Mouse (Mus musculus): ENCODE data around the gene Trp53bp1.

Gene Trp53bp1

GRCm38 (mm10) chr2:121271236-121271927 is at the start of gene Trp53bp1:
Gene Trp53bp1, minus strand, starts transcription at chr2:121271407.
- DNase-seq, result peak; percentile 98

- DNase-seq, result no peak
These were observed 45.1 kb upstream of the Trp53bp1 start for GRCm38 (mm10) chr2:121316278-121316677.

DNA sequence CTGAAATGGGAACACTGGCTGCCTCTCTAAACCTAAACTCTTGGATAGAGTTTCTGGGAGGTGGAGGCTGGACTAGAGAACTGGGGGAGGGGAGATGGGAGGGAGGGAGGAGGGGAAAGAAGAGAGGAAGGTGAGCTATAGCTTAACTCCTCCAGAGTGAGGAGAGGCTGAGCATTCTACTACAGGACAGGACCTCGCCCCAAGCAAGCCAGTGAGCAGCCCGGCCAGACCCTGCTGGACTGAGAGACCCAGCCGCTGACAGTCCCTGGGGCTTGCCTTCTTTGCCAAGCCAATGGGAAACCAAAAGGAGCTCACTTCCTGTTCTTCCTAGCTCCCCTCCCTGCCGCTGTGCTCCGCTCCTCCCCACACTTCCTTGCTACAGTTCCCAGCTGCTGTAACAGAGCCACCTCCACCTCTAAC is 37.8 kb upstream of the Trp53bp1 start:
- DNase-seq, result no peak

GRCm38 (mm10) chr2:121300036-121300435 is 28.8 kb upstream of the Trp53bp1 start:
- no peak for DNase-seq

- no peak for DNase-seq
These were observed 28.3 kb upstream of the Trp53bp1 start for GRCm38 (mm10) chr2:121299471-121299870.

GRCm38 (mm10) chr2:121298131-121298530 is 26.9 kb upstream of the Trp53bp1 start:
- peak; percentile 53 for DNase-seq

GRCm38 (mm10) chr2:121297701-121298100 is 26.5 kb upstream of the Trp53bp1 start:
- DNase-seq, result peak; percentile 17

- peak; percentile 42 for DNase-seq
These were observed 25.6 kb upstream of the Trp53bp1 start for GRCm38 (mm10) chr2:121296754-121297231.

- DNase-seq, result peak; percentile 69
These were observed 24.7 kb upstream of the Trp53bp1 start for GRCm38 (mm10) chr2:121295608-121296571.

DNA sequence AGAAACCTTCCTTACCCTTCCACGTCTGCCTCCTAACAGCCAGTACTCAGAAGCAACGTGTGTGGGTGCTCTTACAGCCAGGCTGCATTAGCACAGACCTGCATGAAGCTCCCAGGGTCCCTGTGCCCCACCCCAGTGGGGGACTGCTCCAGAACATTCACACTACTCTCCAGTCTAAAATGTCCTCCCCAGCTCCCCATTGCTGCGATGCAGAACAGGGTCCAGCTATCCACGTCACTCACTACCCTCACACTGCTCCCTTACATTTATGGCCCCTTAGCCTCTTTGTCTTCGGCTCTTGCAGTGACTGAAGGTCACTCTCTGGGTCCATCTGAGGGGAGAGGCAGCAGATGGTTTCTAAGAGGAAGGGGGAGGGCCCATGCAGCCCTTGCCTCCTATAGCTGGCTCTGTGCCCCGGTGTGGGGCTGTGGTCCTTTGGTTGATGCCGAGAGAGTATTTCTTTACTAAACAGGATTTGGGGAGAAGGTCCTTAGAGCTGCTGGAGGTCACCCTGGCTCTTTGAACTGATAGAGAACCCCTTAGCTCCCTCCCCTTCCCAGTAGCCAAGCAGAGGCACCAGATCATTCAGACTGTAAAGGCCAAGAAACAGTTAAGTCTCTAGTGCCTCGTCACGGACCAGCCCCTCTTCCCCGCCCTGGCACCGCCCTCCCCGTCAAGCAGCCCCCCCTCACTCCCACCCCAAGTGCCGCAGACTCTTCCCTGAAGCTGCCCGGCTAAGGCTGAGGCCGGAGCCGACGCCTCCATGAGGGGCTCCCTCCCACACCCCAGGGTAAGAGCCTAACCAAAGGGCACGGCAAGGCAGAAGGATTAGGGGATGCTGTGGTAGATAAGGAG is 23.8 kb upstream of the Trp53bp1 start:
- peak; percentile 81 for DNase-seq

- no peak for DNase-seq
These were observed 23.0 kb upstream of the Trp53bp1 start for GRCm38 (mm10) chr2:121294182-121294581.

DNA sequence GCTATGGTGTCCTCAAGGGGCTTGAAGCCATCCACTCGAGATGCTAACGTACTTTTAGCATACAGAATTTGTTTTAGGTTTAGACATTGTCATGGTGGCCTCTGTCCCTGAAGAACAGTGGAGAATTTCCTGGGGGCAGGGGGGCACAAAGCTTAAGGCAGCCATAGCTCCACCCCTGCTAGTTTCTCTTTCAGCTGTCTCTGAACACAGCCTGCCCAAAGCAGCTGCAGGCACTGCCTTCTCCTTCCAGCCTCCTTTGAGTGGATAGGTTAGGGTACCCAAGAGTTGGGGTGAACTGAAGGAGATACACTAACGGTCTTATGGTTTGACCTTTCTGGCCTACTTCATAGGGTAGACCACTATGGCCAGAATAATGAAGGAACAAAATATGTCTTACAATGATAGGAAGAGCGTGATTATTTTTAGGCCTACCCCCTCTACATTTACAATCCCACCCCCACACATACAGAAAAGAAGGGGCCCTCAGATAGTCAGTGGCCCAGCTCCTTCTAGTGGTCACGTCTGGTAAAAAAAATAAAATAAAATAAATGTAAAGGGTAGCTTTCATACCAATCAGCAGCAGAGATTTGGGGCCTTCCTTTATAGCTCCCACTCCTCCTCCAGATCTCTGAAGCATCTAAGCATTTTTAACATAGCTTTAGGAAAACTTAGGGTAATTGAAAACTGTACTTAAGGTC is 21.3 kb upstream of the Trp53bp1 start:
- no peak for DNase-seq

- no peak for DNase-seq
These were observed 18.7 kb upstream of the Trp53bp1 start for GRCm38 (mm10) chr2:121289730-121290540.

- peak; percentile 99 for DNase-seq
These were observed 17.9 kb upstream of the Trp53bp1 start, which contains the start of gene Map1a for GRCm38 (mm10) chr2:121288901-121289729. Gene Map1a, plus strand, starts transcription at chr2:121289600.

GRCm38 (mm10) chr2:121287850-121288249 is 16.6 kb upstream of the Trp53bp1 start:
- DNase-seq, result peak; percentile 63

- peak; percentile 78 for DNase-seq
These were observed 815 bp upstream of the Trp53bp1 start for GRCm38 (mm10) chr2:121271928-121272516.

DNA sequence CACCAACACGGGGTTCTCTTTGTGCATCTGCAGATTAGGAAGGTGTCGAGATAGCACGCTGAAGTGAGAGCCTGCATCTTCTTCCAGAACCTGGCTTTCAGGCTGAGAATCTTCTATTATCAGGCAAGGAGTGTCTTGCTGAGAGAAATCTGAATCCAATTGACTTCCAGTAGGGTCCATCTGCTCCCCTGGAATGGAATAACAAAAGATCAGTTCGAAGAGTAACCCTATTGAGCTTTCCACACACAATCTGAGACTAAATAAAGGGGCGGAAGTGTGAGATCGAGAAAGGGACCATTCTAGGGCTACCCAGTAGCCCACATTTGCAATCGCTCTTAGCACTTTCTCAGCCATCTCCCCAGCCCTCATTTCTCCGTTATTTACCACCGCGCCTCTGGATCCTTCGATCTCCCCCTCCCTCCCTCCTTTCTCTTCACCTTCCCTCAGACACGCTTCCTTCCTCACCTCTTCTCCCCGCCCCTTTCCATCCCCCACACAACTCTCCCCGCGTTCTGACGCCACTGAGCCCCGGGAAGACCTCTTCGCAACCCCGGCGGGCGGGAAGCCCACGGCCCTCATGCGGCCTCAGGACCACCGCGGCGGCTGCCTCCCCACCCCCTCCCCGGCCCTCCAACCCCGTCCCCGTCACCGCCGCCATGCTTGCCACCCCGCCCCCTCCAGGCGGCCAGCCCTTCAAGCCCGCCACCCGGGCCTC is 529 bp downstream of the Trp53bp1 start:
- no peak for DNase-seq

DNA sequence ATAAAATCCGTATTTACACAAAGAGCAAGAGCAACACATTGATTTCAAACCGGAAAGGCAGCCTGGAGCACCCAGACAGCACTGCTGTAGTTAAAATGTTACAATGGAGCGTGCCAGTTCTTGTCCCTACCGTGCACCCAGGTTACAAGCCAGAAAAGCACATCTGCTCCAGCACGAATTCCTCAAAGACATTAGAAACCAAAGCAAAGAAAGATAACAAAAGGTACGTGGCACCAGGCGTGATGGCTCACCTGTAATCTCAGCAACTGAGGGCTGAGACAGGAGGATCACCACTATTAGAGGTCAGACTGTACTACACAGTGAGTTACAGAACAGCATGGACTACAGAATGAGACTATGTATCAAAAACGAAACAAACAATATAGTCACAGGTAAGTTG is 2.8 kb downstream of the Trp53bp1 start:
- DNase-seq, result no peak

DNA sequence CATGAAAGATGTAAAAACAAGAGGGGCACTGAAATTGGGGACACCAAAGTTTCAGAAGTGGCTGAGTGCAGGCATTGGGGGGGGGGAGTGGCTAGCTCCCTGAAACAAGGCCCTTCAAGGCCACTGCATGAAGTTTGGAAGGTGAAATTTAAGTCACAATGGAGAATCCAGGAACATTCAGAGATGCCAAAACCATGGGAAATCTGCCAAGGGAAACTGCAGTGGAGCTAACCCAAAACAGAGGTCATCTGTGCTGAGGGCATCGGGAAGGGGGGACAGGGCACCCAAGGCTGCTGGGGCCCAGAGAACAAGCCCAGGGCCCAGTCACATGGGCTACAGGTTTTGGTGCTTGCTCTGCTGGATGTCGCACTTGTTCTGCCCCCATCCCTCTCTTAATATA is 21.4 kb downstream of the Trp53bp1 start:
- no peak for DNase-seq
